Mouse (Mus musculus) kidney, embryonic 14.5 days (tissue): ENCODE measurements around the gene Siae. TPM values are rescaled to one million over a fixed set of nuclear protein-coding genes. Genes with fewer than 3 reads are reported as not detected.

ENCODE experiments used
- ATAC-seq: fragments of 200-750 bp; cut with Nextera tagmentation; 2 replicates; pipeline ENCODE4 v1.8.0; 2017; ENCODE audit warnings: moderate number of reproducible peaks, mild to moderate bottlenecking, moderate TSS enrichment, moderate library complexity; ENCODE audit not compliant: low FRiP score, low TSS enrichment
- H3K27ac ChIP-seq: fragments of 300-500 bp; sonication (generic); 2 replicates; pipeline ENCODE4 v1.5.1; 2014; ENCODE audit warnings: low read depth, mild to moderate bottlenecking, low read length, moderate library complexity, mixed read lengths
- H3K27me3 ChIP-seq: fragments of 300-500 bp; sonication (generic); 2 replicates; pipeline ENCODE4 v1.6.1; 2014; ENCODE audit warnings: mild to moderate bottlenecking, low read length; ENCODE audit not compliant: control insufficient read depth, insufficient read depth
- H3K36me3 ChIP-seq: fragments of 300-500 bp; sonication (generic); 2 replicates; pipeline ENCODE4 v1.6.1; 2014; ENCODE audit warnings: low read length, mixed read lengths; ENCODE audit not compliant: control insufficient read depth, insufficient read depth
- H3K4me1 ChIP-seq: fragments of 300-500 bp; sonication (generic); 2 replicates; pipeline ENCODE4 v1.6.1; 2014; ENCODE audit warnings: low read length, mixed read lengths; ENCODE audit not compliant: control insufficient read depth, insufficient read depth
- H3K4me2 ChIP-seq: fragments of 300-500 bp; sonication (generic); replicated peaks from 2 replicates; pipeline ENCODE4 v1.6.1; 2014; ENCODE audit warnings: low read depth, mild to moderate bottlenecking, low read length
- H3K4me3 ChIP-seq: fragments of 300-500 bp; sonication (generic); 2 replicates; pipeline ENCODE4 v1.5.1; 2014; ENCODE audit warnings: mild to moderate bottlenecking, low read length
- H3K9ac ChIP-seq: fragments of 300-500 bp; sonication (generic); 2 replicates; pipeline ENCODE4 v1.6.1; 2014; ENCODE audit warnings: low read depth, mild to moderate bottlenecking, low read length, moderate library complexity
- H3K9me3 ChIP-seq: fragments of 300-500 bp; sonication (generic); 2 replicates; pipeline ENCODE4 v1.6.1; 2016; ENCODE audit warnings: low read length; ENCODE audit not compliant: control insufficient read depth
- WGBS: fragments of 180-500 bp; shearing (Covaris S2); extraction: QIAGEN DNeasy Blood & Tissue Kit; methylation state at CpG from one replicate; pipeline ENCODE4 v1.1.7; 2014; 5-methylcytosine and 5-hydroxymethylcytosine counted together
- polyA plus RNA-seq: library from polyadenylated mRNA; unstranded; fragments of >200 nt; fragmentation: Nextera tagmentation; extraction: Ambion mirVana; gene quantifications from 2 replicates; pipeline ENCODE4 v1.2.1, GENCODE M21; 2014

Gene Siae
- polyA plus RNA-seq, 1 experiment from 2014 or later: 10.8 TPM

DNA sequence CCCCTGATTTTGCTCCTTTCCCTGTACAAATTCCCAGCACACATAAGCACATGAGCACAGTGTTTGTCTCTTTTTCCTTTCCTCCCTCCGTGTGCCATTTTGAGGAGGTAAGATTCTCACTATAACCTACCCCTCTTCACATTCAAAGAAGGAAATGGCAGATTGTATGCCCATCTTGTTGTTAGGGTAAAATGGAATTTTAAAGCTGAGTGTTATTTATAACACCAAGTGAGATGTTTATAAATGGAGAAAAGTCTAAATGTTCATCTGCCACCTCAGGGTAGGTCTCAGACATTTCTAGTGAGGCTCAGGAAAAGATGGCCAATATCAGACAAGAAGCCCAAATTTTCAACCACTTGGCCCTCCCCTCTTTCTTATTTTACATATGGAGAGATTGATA, 69.0 kb downstream of the Siae start:
- Histone ChIP-seq H3K4me2 (no peak overlapping the region), H3K9me3 (no peaks in the 10 kb centered on the region), H3K27me3 (no peaks in the 10 kb centered on the region), H3K27ac (no peak overlapping the region), H3K4me3 (no peak overlapping the region), H3K9ac (no peak overlapping the region), H3K36me3 (no peaks in the 10 kb centered on the region), H3K4me1 (no peaks in the 10 kb centered on the region)
- WGBS: 73% methylated on average over 1 of the region's 1 CpGs
- ATAC-seq: no peak

DNA sequence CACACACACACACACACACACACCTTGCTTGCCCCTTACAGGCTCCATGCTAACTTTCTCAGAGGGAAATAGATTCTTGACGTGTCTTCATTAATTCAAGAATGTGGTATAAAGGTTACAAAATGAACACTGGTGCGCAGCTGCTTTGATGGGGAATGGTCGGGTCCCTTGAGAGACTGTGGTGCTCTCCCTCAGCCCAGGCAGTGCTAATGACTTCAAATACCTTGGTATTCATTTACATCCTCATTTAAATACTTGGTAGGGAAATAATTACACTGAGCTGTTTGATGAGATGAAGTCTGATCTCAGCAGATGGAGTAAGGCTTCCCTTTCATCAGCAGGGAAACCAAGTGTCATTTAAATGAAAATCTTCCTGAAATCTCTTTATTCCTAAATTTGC, 69.6 kb downstream of the Siae start:
- no peaks in the 10 kb centered on the region for H3K36me3 ChIP-seq
- H3K27ac ChIP-seq: no peak overlapping the region
- H3K9me3 ChIP-seq: no peaks in the 10 kb centered on the region
- H3K4me2 ChIP-seq: no peak overlapping the region
- H3K4me3 ChIP-seq: no peak overlapping the region
- 44% methylated on average over 3 of the region's 3 CpGs for WGBS
- ATAC-seq: no peak
- H3K27me3 ChIP-seq: no peaks in the 10 kb centered on the region
- no peak overlapping the region for H3K9ac ChIP-seq
- no peaks in the 10 kb centered on the region for H3K4me1 ChIP-seq

DNA sequence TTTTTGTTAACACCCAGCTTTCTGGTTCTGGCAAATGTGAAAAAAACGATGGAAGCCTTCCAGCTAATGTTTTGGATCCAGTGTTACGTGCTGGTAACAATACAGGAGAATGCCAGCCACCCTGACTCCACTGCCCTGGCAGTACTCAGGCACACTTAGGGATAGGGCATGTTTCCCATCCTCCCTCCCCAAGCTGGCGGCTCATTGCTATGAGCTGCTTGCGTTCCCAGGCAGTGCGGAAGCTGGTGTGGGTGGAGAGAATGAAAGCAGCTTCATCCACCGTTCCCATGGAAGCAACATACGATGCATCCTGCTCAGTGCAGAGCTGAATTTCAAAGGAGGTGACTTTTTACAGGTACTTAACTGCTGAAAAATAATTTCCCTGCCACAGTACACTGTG, 70.1 kb downstream of the Siae start:
- H3K4me1 ChIP-seq: no peaks in the 10 kb centered on the region
- whole genome bisulfite sequencing: 27% methylated on average over 7 of the region's 7 CpGs
- no peak overlapping the region for H3K4me3 ChIP-seq
- ATAC-seq: no peak
- H3K9ac ChIP-seq: no peak overlapping the region
- H3K36me3 ChIP-seq: no peaks in the 10 kb centered on the region
- no peaks in the 10 kb centered on the region for H3K9me3 ChIP-seq
- no peak overlapping the region for H3K4me2 ChIP-seq
- no peak overlapping the region for H3K27ac ChIP-seq
- H3K27me3 ChIP-seq: no peaks in the 10 kb centered on the region

DNA sequence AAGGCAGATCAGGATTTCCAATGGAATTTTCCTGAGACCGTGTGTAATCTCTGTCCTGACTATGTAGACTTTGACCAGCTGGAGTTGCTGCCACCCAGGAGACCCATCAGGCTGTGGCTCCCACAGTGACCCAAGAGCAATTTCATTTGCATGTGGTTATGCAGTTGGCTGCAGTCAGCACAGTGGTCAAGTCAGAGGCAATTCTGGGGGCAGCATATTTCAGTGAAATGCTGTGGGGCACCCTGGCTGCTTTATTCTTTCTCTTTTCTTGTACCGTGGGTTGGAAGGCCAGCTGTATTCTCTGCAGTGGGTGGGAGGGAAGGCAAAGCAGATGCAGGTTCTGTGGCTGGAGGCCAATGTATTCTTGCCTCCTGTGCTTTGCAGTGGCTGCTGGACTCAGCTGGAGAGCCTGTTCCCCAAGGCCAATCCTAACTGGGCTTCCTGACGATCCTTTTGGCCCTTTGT, 70.6 kb downstream of the Siae start:
- H3K27ac ChIP-seq: no peak overlapping the region
- no peaks in the 10 kb centered on the region for H3K4me1 ChIP-seq
- no peak overlapping the region for H3K4me3 ChIP-seq
- H3K9ac ChIP-seq: no peak overlapping the region
- no peak overlapping the region for H3K4me2 ChIP-seq
- H3K36me3 ChIP-seq: no peaks in the 10 kb centered on the region
- ATAC-seq: no peak
- H3K9me3 ChIP-seq: no peaks in the 10 kb centered on the region
- WGBS: 11% methylated on average over 3 of the region's 3 CpGs
- no peaks in the 10 kb centered on the region for H3K27me3 ChIP-seq

DNA sequence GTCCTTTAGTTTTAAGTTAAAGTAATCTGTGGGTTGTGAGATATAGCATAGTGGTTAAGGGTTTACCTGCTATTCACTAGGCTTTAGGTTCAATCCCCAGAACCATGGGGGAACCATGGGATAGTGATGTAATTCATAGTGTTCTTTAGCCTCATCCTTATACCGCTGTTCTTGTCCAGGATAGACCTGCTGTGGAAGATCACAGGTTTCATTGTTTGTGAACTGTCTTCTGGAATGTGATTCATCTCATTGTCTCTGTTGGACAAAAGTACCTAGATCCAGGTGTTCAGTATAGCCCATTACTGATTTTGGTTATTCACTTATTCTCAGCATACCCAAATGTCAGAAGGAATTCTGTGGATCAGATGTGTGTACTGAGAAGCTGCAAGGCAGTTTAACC, 71.8 kb downstream of the Siae start:
- no peaks in the 10 kb centered on the region for H3K9me3 ChIP-seq
- ATAC-seq: no peak
- no peak overlapping the region for H3K27ac ChIP-seq
- H3K27me3 ChIP-seq: no peaks in the 10 kb centered on the region
- H3K9ac ChIP-seq: no peak overlapping the region
- no peak overlapping the region for H3K4me2 ChIP-seq
- no peaks in the 10 kb centered on the region for H3K4me1 ChIP-seq
- no peaks in the 10 kb centered on the region for H3K36me3 ChIP-seq
- 100% methylated on average over 1 of the region's 1 CpGs for WGBS
- H3K4me3 ChIP-seq: no peak overlapping the region

DNA sequence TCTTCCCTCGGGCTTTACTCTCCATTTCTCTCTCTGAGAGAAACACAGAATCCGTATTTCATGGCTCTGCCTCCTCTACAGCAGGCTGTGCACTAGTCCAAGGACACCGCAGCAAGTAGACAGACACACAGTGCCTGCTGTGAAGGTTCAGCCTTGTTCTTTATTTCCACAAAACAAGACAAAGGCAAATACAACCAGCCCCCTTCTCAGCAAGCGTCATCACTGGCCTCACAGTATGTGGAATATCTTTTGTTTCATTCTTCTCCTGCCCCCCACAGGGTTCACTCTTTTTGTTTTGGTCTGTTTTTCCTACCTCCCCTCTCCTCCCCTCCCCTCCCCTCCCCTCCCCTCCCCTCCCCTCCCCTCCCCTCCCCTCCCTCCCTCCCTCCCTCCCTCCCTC, 73.1 kb downstream of the Siae start:
- Histone ChIP-seq H3K4me3 (no peak overlapping the region), H3K9ac (no peak overlapping the region), H3K27me3 (no peaks in the 10 kb centered on the region), H3K27ac (no peak overlapping the region), H3K36me3 (no peaks in the 10 kb centered on the region), H3K4me2 (no peak overlapping the region), H3K4me1 (no peaks in the 10 kb centered on the region), H3K9me3 (no peaks in the 10 kb centered on the region)
- ATAC-seq: no peak
- 77% methylated on average over 4 of the region's 4 CpGs for WGBS

DNA sequence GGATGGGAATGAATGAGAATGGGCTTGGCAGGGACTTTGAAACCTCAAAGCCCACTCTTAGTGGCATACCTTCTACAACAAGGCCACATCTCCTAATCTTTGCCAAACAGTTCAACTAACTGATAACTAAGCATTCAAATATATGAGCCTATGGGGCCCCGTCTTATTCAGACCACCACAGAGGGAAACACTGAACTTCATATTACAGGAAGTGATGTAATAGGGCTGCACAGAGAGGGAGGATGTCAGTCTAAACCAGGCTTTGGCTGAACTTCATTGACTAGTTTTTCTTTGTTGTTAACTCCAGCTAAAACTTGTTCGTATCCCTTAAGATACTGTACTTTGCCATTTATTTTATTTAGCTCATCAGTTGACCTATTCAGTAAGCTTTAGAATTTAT, 74.4 kb downstream of the Siae start:
- Histone ChIP-seq H3K4me2 (no peak overlapping the region), H3K9me3 (no peaks in the 10 kb centered on the region), H3K27me3 (no peaks in the 10 kb centered on the region), H3K9ac (no peak overlapping the region), H3K36me3 (no peaks in the 10 kb centered on the region), H3K4me3 (no peak overlapping the region), H3K27ac (no peak overlapping the region), H3K4me1 (no peaks in the 10 kb centered on the region)
- no peak for ATAC-seq
- WGBS: 82% methylated on average over 2 of the region's 2 CpGs

DNA sequence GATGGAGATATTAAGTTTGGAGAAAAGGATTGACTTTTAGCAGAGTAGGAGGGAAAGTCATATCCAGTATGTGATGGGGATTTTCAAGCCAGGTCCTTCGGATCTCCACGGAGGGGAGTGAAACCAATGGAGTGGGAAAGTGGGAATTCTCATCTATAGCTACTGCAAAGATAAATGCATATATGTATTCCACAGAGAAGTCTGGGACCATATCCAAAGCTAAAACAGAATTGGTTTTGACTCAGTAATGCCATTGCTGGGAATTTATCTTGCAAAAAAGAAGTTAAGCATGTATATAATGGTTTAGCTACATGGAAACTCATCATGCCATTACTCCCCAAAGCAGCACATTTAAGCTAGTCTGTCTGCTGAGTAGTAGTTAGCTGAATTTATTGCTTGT, 76.8 kb downstream of the Siae start:
- no peak overlapping the region for H3K4me2 ChIP-seq
- no peaks in the 10 kb centered on the region for H3K4me1 ChIP-seq
- ATAC-seq: no peak
- H3K9me3 ChIP-seq: no peaks in the 10 kb centered on the region
- no peak overlapping the region for H3K4me3 ChIP-seq
- no peaks in the 10 kb centered on the region for H3K36me3 ChIP-seq
- no peak overlapping the region for H3K27ac ChIP-seq
- H3K27me3 ChIP-seq: no peaks in the 10 kb centered on the region
- WGBS: 85% methylated on average over 2 of the region's 2 CpGs
- H3K9ac ChIP-seq: no peak overlapping the region

DNA sequence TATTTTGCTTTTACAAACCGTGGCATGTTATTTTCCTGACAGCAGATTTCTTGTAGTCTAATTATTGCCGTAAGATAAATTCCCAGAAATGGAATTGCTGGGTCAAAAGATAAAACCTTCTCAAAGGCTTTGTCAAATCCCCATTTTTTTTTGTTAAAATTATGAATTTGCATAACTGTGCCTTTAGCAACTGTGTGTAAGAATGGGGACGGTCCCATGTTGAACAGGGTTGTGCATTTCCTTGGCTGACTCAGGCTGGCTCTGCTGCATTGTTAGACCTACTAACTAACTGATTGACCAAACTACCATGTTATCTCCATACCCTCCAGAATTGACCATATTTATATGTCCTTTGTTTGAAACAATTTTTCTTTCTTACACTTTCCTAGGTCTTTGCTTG, 78.8 kb downstream of the Siae start:
- Histone ChIP-seq H3K4me2 (no peak overlapping the region), H3K36me3 (no peaks in the 10 kb centered on the region), H3K27ac (no peak overlapping the region), H3K4me3 (no peak overlapping the region), H3K4me1 (no peaks in the 10 kb centered on the region), H3K27me3 (no peaks in the 10 kb centered on the region), H3K9ac (no peak overlapping the region), H3K9me3 (no peaks in the 10 kb centered on the region)
- 95% methylated on average over 3 of the region's 3 CpGs for WGBS
- ATAC-seq: no peak

DNA sequence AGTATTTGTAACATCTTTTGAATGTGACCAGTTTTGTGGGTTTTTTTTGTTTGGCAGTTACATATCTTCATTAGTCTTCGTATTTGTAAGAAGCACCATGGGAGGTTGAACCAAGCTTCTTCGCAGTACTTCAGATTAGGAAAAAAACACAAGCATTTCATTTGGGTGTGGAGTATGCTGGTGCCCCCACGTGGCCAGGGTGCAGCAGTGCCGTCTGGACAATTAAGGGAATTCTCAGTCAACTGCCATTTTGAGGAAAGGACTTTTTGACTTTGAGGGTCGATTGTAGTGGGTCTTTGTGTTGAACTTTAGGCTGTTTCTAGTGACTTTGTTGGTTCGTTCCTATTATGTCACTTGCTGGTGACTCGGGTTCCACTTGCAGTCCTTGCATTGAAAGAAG, 80.8 kb downstream of the Siae start:
- no peaks in the 10 kb centered on the region for H3K27me3 ChIP-seq
- H3K9ac ChIP-seq: no peak overlapping the region
- H3K4me3 ChIP-seq: no peak overlapping the region
- no peak for ATAC-seq
- no peak overlapping the region for H3K27ac ChIP-seq
- no peaks in the 10 kb centered on the region for H3K36me3 ChIP-seq
- WGBS: 18% methylated on average over 7 of the region's 7 CpGs
- no peaks in the 10 kb centered on the region for H3K9me3 ChIP-seq
- no peak overlapping the region for H3K4me2 ChIP-seq
- no peaks in the 10 kb centered on the region for H3K4me1 ChIP-seq
